Mouse (Mus musculus) embryonic fibroblast, embryonic 13.5 days (primary cell): ENCODE measurements at regions not wholly inside any gene's neighbourhood (a gene's known extent, or its start where the extent isn't known, plus 50 kb on each side); places are given as distances from the start of the nearest gene placed in this dataset.

Experiments
- CTCF ChIP-seq: IDR thresholded peaks from 2 replicates; pipeline ENCODE4 v1.5.1; 2011; ENCODE audit warnings: mild to moderate bottlenecking, control low read depth, low read length, moderate library complexity, borderline replicate concordance; ENCODE audit not compliant: insufficient read depth
- POLR2A ChIP-seq: IDR thresholded peaks from 2 replicates; pipeline ENCODE4 v1.6.1; 2011; ENCODE audit warnings: low read depth, mild to moderate bottlenecking, control low read depth, low read length, moderate library complexity

GRCm38 (mm10) chr6:116863626-116864025 lies 146.9 kb upstream of the Tmem72 start:
- no peak for TF ChIP-seq CTCF
- TF ChIP-seq POLR2A = no peak
